Mouse (Mus musculus) left cerebral cortex, adult 2 months (tissue): Measurements from ENCODE around the gene Senp7. TPM values are rescaled to one million over a fixed set of nuclear protein-coding genes. Genes with fewer than 3 reads are reported as not detected.
"Not testable (repeated sequence)": the region's sequence is repeated elsewhere in the genome, so short reads cannot be mapped to it uniquely, and the experiment has no call there.

Experiments
- DNase-seq, 2 experiments: peaks; one replicate each; pipeline ENCODE4 v3.0.0; 2021 to 2022; ENCODE audit warnings: low spot score in 2 of 2, mixed read lengths in 1 of 2; ENCODE audit errors: extremely low spot score in 1 of 2
- H3K27ac ChIP-seq: fragments of 200-600 bp; 2 replicates; pipeline ENCODE4 v1.8.1; 2022
- H3K4me3 ChIP-seq: fragments of 200-600 bp; 2 replicates; pipeline ENCODE4 v1.8.1; 2022
- CTCF ChIP-seq: fragments of 200-600 bp; IDR thresholded peaks from 2 replicates; pipeline ENCODE4 v1.8.1; 2022; ENCODE audit warnings: antibody characterized with exemption, mild to moderate bottlenecking, moderate library complexity
- intact Hi-C: fragments of 180-260 bp; cut with DNase I; formaldehyde crosslinking; loops from one replicate; pipeline ENCODE4 v1.15.1; 2025
- total RNA-seq, 2 experiments: library from RNA; stranded (reverse); gene quantifications; 2 replicates each; pipeline ENCODE4 v1.2.3; 2021

Gene Senp7
- total RNA-seq, 2 experiments from 2014 or later = 41.7 to 44.4 TPM

DNA sequence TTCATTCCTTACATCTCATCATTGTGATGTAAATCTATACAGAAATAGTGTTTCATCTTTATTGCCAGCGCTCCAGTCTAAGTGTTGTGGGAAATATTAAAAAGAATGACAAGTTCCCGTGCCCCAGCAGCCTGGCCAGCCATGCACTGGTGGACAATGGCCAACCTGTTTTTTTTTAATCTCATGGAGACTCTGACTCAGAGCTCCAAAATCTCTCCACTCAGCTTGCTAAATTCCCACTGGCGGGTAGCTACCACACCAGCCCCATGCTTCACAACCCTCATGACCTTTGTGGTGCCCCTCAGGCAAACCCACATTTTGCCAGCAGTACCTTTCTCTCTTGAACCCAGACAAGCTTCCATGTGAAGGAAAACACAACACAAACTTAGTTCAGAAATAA is 67.6 kb downstream of the Senp7 start:
- Histone ChIP-seq H3K27ac (no peak overlapping the region), H3K4me3 (no peak overlapping the region)
- TF ChIP-seq CTCF = no peak
- intact Hi-C loops = no loop called here
- no peak for DNase-seq

DNA sequence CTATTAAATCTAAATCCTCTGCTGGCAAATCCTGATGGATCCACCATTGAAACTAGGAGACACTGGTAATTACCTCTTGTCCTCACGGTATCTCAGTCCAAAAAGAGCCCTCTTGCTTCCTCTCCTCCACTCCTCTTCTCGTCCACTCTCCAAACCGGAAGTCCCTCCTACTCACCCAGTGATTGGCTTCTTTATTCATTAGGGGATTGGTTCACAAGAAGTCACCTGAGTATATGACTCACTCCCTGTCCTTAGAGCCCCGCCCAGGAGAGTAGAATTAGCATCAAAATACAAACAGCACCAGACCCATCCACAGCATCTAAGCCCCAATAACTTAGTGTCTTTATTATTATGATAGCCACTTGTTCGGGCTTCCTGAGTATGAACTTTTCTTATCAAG is 68.0 kb downstream of the Senp7 start:
- no peak for DNase-seq
- intact Hi-C loops = no loop called here
- no peak overlapping the region for H3K27ac ChIP-seq
- H3K4me3 ChIP-seq = no peak overlapping the region
- TF ChIP-seq CTCF = no peak

DNA sequence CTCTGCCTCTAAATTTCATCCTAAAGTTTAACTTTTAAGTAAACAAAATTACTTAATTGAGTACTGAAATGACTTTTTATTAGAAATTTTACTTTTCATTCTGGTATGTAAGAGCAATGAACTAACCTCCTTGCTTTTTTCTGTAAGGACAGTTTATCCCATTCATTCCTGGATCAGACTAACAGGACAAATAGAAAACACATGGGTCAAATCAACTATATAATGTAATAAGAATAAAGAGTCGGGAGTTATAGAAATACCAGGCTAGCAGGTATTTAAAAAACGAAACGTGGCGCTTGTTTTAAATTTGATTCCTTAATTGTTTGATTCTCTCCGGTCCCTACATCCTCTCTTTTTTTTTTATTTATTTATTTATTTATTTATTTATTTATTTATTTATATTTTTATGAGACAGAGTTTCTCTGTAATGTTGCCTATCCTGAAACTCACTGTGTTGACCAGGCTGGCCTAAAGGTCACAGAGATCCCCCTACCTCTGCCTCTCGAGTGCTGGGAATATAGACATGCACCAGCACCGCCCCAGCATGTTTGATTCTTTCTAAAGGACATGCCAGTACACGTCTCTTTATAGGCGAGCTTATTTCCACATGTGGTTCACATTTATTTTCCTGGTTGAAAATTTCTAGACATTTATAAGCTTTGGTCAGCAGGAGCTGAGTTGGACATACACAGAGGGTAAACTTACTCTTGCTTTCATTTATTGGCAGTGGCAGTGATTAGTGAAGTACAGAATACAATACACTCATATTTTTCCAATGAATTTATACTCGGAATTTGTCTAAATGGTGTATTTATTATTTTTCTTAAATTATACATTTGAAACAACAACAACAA is 69.4 kb downstream of the Senp7 start:
- no peak for TF ChIP-seq CTCF
- Histone ChIP-seq H3K4me3 (no peak overlapping the region), H3K27ac (no peak overlapping the region)
- intact Hi-C loops = no loop called here
- DNase-seq = no peak

DNA sequence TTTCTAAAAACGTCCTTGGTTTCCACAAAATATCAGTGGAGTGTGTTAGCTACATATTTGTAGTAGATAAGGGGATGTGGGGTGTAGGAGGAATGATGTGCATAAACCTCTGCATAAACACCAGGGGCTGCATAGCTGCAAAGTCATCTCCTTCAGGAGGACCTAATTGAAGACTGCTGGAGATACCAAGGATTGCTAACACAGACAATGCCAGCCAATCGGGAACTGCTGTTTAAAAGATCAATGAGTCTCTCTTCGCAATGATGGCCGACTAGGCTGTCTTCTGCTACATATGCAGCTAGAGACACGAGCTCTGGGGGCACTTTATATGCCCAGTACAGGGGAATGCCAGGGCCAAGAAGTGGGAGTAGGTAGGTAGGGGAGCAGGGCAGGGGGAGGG is 74.4 kb downstream of the Senp7 start:
- intact Hi-C loops = no loop called here
- Histone ChIP-seq H3K27ac (no peak overlapping the region), H3K4me3 (no peak overlapping the region)
- TF ChIP-seq CTCF = no peak
- DNase-seq = no peak

DNA sequence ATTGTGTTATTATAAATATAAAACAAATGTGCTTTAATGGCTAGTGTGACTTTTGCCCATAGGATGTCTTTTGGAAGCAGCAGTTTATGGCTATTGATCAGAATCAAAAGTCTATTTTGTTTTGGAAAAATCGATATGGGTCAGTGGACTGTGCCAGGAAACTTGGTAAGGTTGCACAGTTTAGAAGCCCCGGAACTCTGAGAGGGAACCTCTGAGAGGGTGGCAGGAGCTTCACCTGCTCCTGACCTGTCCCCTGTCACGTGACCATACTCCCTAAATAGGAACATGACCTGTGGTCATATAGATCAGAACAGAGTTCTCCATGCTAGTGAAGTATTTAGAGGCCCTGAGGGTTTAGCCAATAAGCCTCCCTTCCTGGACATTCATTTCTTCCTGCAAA is 75.9 kb downstream of the Senp7 start:
- no peak for TF ChIP-seq CTCF
- intact Hi-C loops = no loop called here
- no peak overlapping the region for H3K4me3 ChIP-seq
- no peak overlapping the region for H3K27ac ChIP-seq
- DNase-seq = no peak

DNA sequence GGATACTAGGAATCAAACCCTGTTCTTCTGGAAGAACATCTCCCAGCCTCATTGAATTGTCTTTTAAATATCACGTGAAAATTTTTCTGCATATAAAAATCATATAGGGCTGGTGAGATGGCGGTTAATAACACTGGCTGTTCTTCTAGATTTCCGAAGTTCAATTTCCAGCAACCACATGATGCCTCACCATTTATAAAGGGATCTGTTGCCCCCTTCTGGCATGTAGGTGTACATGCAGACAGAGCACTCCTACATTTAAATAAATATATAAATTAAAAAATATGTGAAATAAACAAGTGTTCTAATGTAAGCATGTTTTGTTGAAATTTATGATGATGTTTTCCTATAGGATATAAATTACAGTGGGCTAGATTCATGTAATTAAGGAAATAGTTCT is 83.5 kb downstream of the Senp7 start:
- Histone ChIP-seq H3K27ac (no peak overlapping the region), H3K4me3 (no peak overlapping the region)
- intact Hi-C loops = loop anchor here (5.0 kb wide), 1 partner anchor 179 kb away; no protein-coding TSS in a partner anchor
- DNase-seq = no peak
- TF ChIP-seq CTCF = peak; percentile 76

DNA sequence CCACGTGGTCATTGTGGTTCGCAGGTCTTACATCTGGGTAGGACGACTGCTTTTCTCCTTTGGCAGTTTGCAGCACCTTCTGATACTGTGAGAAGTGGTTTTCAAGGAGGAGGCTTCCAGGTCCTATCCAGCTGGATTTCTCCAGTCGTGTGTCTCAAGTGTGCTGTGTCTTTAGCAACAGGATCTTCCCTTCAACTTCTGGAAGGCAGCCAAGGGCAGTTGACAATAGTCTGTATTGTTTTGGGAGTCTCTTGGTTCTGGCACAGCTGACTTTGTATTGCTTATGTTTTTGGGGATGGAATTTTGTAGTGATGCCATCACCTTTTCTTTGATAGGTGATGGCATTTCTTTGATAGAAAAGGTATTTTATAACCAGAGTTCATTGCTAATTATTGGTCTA is 86.0 kb downstream of the Senp7 start:
- no peak for TF ChIP-seq CTCF
- intact Hi-C loops = loop anchor here (5.0 kb wide), 1 partner anchor 182 kb away; no protein-coding TSS in a partner anchor
- Histone ChIP-seq H3K4me3 (no peak overlapping the region), H3K27ac (no peak overlapping the region)
- DNase-seq = no peak

DNA sequence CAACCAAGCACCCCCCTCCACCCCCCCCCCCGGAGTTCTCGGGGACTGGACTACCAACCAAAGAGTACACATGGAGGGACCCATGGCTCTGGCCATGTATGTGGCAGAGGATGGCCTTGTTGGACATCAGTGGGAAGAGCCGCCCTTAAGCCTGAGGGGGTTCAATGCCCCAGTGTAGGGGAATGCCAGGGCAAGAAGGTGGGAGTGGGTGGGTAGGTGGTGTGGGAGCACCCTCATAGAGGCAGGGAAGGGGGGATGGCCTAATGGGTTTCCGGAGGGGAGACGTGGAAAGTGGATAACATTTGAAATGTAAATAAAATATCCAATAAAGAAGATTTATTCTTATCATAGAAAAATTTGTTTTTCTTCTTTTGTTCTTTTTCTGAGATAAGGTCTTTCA is 89.5 kb downstream of the Senp7 start:
- intact Hi-C loops, H3K4me3 ChIP-seq, H3K27ac ChIP-seq, DNase-seq: not testable (repeated sequence)

DNA sequence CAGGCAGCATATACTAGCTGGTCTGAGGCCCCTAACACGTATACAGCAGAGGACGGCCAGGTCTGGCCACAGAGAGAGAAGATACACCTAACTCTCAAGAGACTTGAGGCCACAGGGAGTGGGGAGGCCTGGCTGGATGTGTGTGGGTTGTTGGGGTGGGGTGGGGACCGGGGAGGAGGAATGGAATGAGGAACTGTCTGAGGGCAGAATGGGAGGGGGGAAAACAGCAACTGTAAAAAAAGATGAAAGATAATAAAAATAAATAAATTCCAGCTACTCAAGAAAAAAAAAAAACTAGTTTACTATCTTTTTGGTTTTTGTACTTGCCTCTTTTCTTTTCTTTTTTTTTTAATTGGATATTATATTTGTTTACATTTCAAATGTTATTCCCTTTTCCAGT is 91.8 kb downstream of the Senp7 start:
- TF ChIP-seq CTCF = no peak
- H3K4me3 ChIP-seq = no peak overlapping the region
- intact Hi-C loops = no loop called here
- no peak overlapping the region for H3K27ac ChIP-seq
- no peak for DNase-seq

DNA sequence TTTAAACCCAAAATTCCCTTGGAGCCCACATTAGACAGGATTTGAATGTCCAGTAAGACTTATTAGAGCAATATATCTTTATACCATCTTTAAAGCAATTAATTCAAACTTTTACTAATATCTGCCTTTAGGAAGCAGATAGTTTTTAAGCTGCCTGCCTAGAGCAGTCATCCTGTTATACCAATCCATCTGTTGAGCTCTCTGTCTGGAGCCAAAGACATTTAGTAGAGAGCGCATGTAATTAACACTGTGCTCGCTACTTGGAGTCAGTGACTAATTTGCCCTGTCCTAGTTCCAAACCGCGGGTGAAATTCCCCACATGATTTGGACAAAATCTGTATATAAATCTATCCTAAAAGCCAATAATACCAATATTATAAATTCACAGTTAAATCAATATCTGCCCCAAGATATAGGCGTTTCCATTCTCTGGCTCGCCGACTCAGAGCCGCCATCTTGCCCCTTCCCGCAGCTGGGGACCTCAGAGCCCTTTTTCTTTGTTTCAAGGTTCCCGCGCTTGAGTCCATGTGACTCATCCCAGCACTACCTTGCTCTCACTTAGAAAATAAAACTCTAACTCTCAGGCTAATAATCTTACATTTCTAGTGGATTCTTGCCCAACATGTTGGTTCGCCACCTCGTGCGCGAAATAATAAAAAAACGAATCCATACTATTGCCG is 96.9 kb downstream of the Senp7 start:
- TF ChIP-seq CTCF = no peak
- intact Hi-C loops = no loop called here
- no peak for DNase-seq
- no peak overlapping the region for H3K27ac ChIP-seq
- no peak overlapping the region for H3K4me3 ChIP-seq

DNA sequence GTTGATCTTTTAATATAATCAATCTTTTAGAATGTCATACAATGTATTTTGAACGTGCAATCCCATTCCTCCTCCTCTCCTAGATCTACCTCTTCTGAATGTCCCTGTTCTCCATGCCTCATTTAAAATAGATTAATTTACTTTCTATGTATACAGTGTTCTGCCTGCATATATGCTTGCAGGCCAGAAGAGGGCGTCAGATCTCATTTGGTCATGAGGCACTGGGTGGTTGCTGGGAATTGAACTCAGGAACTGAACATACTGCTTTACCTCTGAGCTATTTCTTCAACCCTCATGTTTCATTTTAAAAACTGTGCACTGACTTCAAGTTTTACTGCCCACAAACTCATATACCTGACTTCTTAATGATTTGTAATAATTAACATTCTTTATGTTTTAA is 99.5 kb downstream of the Senp7 start:
- TF ChIP-seq CTCF = peak; percentile 21
- intact Hi-C loops = no loop called here
- Histone ChIP-seq H3K27ac (no peak overlapping the region), H3K4me3 (no peak overlapping the region)
- no peak for DNase-seq

DNA sequence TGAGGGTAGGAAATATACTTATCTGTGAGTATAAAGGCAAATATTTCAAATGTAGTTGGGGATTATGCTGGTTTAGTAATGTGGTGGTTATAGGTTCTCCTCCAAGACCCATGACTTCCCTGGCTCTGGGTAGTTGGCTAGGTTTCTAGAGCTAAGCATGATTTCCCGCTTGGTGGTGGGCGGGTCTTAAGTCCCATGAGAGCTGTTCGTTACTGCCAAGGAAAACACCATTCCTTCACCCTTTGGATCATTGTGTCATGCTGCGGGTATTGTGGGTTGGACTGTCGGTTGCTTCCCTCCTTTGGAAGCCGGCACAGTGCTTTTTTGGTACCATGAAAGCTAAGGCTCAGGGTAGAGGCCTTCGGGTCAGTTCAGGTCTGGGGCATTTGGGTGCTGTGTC is 115.3 kb downstream of the Senp7 start:
- no peak for TF ChIP-seq CTCF

More for the DNA sequence above, 115.3 kb downstream of the Senp7 start:
- Histone ChIP-seq H3K27ac (no peak overlapping the region), H3K4me3 (no peak overlapping the region)
- intact Hi-C loops = no loop called here
- DNase-seq = no peak
